Mouse (Mus musculus): ENCODE measurements around the gene Tulp2. TPM values are rescaled to one million over a fixed set of nuclear protein-coding genes. Genes with fewer than 3 reads are reported as not detected.
A peak's percentile ranks its signal among the peaks of the same experiment; 100 is the strongest.
"Not testable (repeated sequence)": the region's sequence is repeated elsewhere in the genome, so short reads cannot be mapped to it uniquely, and the experiment has no call there.

The Tulp2 gene
- total RNA-seq, 2 experiments from 2014 or later = not detected

DNA sequence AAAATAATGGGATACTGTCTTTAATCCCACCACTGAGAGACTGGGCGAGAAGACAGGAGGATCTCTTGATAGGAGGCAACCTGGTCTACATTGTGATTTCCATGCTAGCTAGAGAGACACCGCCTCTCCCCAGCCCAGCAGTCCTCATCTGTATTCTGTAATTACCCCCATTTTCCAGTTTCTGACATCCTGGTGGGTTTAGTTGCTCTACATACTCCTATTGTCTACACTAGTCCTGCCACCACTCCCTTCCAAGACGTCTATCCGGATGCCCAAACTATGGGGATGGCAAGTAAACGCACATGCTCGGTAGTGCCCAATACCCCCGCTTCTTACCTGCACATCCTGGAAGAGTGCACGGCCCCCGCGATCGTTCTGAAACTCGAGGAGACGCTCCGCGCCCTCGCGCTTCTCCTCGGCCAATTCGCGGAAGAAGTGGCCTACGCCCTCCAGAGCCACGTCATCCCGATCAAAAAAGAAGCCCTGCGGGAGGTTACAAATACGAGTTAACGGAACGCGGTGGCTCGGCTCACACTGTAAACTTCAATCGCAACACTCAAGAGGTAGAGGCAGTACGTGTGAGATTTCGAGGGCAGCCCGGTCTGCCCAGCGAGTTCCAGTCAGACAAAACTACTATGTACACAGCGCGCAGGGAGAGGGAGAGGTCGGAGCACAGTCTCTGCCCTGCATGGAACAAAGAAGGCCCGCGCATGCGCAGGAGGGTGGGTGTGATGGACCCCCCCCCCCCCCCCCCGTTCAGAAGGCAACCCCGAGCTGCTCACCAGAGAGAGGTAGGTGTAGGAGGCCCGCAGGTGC, 22.7 kb upstream of the Tulp2 start:
- intact Hi-C loops (cut with DNase I) = no loop called here
- peak; percentile 72 for DNase-seq (ENCODE audit: low spot score)

- DNase-seq (ENCODE audit: low spot score) = peak; percentile 97
- intact Hi-C loops (cut with DNase I) = not testable (repeated sequence)
Measured at GRCm38 (mm10) chr7:45459564-45460140, 22.0 kb upstream of the Tulp2 start, which contains the start of gene Ftl1. Gene Ftl1, minus strand, starts transcription at chr7:45459884.

GRCm38 (mm10) chr7:45460377-45460776, 21.3 kb upstream of the Tulp2 start:
- DNase-seq (ENCODE audit: low spot score) = no peak
- intact Hi-C loops (cut with DNase I) = no loop called here

GRCm38 (mm10) chr7:45460860-45461314, 20.8 kb upstream of the Tulp2 start:
- no peak for DNase-seq (ENCODE audit: low spot score)
- intact Hi-C loops (cut with DNase I) = no loop called here

DNA sequence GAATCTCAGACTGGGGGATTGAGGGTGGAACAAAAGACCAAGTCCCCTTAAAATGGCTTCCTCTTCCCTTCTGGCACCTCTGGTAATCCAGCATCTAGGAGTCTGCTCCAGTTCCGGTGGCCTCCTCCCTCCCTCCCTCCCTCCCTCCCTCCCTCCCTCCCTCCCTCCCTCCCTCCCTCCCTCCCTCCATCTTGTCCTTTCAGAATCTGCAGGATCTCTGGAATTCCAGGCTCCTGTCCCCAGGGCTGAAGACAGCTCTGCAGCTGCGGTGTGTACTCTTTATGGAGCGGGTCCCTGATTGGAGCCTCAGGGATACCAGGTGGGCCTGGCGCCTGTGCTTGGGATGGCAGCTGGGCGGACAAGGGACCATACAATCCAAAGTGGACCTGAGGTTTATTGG, 20.4 kb upstream of the Tulp2 start:
- intact Hi-C loops (cut with DNase I) = no loop called here
- no peak for DNase-seq (ENCODE audit: low spot score)

- no peak for DNase-seq (ENCODE audit: low spot score)
- intact Hi-C loops (cut with DNase I) = no loop called here
Measured at GRCm38 (mm10) chr7:45461781-45462180, 19.9 kb upstream of the Tulp2 start.

GRCm38 (mm10) chr7:45462325-45462724, 19.4 kb upstream of the Tulp2 start:
- no peak for DNase-seq (ENCODE audit: low spot score)
- intact Hi-C loops (cut with DNase I) = no loop called here

DNA sequence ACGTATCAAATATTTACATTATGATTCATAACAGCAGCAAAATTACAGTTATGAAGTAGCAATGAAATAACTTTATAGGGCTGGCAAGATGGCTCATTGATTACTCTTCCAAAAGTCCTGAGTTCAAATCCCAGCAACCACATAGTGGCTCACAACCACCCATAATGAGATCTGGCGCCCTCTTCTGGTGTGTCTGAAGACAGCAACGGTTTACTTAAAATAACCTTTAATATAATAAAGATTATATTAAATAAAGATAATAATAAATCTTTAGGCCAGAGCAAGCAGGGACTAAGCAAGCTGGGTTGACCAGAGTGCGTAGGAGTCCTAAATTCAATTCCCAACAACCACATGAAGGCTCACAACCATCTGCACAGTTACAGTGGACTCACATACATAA, 18.8 kb upstream of the Tulp2 start:
- DNase-seq (ENCODE audit: low spot score); intact Hi-C loops (cut with DNase I): not testable (repeated sequence)

- no peak for DNase-seq (ENCODE audit: low spot score)
- intact Hi-C loops (cut with DNase I) = no loop called here
Measured at GRCm38 (mm10) chr7:45463987-45464778, 17.5 kb upstream of the Tulp2 start.

DNA sequence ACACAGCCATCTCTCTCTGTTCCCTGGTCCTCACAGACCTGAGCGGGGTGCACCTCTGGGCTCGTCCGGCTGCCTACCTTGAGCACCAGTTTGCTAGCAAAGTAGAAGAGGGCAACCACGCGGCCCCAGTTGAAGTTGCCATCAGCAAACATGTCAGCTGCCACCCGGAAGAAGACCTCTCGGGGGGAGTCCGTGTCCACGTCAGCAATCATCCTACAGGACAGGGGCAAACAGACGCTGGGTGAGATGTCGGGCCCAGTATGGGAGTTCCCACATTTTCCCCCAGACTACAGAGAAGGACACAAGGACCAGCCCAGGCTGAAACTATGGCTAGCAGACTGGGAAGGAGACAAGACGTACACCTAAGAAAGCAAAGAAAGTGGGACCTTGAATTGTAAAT, 16.6 kb upstream of the Tulp2 start:
- no peak for DNase-seq (ENCODE audit: low spot score)
- intact Hi-C loops (cut with DNase I) = no loop called here

DNA sequence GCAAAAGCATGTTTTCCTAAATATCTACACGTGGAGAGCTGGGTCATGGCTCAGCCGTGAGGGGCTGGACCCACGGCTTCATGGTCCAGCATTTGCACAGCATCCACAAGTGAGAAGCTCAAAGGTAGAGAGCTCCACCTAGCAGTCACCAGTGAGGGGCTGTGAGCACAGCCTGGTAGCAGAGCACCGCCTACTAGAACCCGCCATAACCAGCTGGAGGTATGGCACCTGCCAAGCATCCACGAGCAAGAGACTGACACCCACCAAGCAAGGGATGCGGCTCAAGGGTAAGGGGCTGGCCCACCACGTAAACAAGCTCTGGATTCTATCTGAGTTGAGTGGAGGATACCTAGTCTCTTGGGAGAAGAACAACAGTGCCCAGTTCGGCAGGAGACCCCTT, 16.1 kb upstream of the Tulp2 start:
- intact Hi-C loops (cut with DNase I) = no loop called here
- no peak for DNase-seq (ENCODE audit: low spot score)

DNA sequence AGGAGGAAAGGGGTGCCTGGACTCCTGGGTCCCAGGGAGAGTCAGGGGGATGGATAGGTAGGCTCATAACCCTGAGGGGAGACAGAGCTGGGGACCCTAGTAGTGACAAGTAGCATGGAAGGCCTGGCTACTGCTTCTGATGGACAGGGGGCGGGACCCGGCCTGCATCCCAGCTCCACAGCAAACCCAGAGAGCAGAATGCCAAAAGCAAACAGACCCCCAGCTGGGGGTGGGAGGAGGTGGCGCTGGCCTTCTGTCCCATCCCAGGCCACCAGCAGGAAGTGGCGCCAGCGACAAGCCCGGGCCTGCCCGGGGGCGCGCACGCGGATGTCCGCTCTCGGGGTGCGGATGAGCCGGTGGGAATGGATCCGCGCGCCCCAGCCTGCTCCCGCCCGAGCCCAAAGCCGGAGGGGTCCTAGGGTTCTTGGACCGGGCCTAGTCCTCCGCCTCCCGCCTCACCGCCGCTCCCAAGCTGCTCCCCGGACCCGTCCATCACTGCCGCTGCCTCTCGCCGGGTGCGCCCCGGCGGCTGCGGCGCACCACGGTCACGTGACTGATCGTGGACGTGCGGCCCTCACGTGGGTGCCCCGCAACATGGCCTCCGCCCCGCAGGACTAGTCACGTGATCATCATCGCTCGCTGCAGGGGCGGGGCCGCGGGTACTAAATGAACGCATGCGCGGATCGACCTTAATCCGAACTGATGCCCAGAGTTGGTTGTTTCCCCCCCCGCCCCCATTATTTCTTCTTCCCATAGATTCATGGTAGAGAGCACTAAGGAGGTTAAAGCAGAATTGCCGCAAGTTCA, 15.2 kb upstream of the Tulp2 start, which contains the start of gene Bax:
Gene Bax (minus strand): TSS at position 616 of the 807 bp plus-strand sequence.
- intact Hi-C loops (cut with DNase I) = no loop called here
- DNase-seq (ENCODE audit: low spot score) = peak; percentile 91

- intact Hi-C loops (cut with DNase I) = no loop called here
- no peak for DNase-seq (ENCODE audit: low spot score)
Measured at GRCm38 (mm10) chr7:45467090-45467670, 14.5 kb upstream of the Tulp2 start.

DNA sequence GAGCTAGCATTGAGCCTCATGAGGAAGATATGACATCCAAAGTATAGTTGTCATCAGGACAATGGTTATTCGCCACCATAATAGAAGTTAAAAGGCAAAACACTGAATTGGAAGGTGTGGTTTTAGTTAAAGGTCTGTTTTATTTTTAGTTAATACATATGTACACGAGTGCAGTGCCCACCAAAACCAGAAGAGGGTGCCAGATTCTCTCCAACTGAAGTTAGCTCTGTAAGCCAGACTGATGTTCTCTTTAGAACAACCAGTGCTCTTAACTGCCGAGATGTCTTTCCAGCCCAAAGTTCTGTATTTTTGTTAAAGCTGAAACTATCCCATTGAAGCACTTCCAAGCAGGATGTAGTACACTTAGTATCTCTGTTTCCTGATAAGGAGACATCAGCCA, 10.8 kb upstream of the Tulp2 start:
- intact Hi-C loops (cut with DNase I) = loop anchor here (2.0 to 10.0 kb wide), 2 partner anchors 90 to 214 kb away; partner anchors contain the start of gene Ntn5

DNA sequence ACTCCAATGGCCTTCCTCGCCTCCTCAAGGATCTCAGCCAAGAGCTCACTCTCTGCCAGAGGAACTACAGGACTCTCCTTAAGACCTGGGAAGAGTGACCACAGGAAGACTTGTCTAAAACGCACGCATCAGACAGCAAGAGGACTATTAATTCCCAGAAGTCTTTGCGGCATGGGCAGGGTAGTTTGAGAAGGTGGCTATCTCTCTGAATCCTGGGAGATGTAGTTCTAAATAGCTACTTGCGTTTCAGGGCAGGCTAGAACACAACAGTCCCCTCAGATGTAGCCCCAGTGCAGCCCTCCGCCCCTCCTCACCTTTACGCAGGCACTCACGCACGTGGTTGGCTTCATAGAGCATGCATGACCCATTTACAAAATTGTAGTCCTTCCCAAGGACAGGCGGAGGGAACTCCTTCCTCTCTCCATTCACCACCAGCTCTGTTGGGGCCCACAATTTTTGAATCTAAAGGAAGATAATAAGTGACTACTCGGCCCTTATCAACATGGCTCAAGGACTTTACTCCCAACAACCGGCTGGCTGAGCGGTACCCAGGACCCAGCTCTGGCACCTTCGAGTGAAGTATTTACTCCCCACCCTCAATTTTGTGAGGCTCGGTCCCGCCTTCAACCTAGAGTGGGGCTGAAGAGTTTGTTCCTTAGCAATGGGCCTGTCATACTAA, 6.2 kb upstream of the Tulp2 start:
- DNase-seq (ENCODE audit: low spot score) = no peak
- intact Hi-C loops (cut with DNase I) = loop anchor here (10.0 kb wide), 1 partner anchor 209 kb away; the partner anchor contains the start of gene Ntn5

More for the DNA sequence above, 10.8 kb upstream of the Tulp2 start:
- no peak for DNase-seq (ENCODE audit: low spot score)

GRCm38 (mm10) chr7:45476453-45476852, 5.2 kb upstream of the Tulp2 start:
- intact Hi-C loops (cut with DNase I) = loop anchor here (2.0 to 10.0 kb wide), 2 partner anchors 46 to 208 kb away; partner anchors contain the start of gene Ntn5
- no peak for DNase-seq (ENCODE audit: low spot score)

GRCm38 (mm10) chr7:45477003-45477402, 4.7 kb upstream of the Tulp2 start:
- intact Hi-C loops (cut with DNase I) = loop anchor here (2.0 to 10.0 kb wide), 2 partner anchors 46 to 208 kb away; partner anchors contain the start of gene Ntn5
- no peak for DNase-seq (ENCODE audit: low spot score)

- DNase-seq (ENCODE audit: low spot score) = no peak
- intact Hi-C loops (cut with DNase I) = loop anchor here (2.0 to 10.0 kb wide), 2 partner anchors 38 to 206 kb away; partner anchors contain the start of gene Ntn5
Measured at GRCm38 (mm10) chr7:45478774-45479173, 2.9 kb upstream of the Tulp2 start.

Data from heart, postnatal 25 days (tissue).